Mouse (Mus musculus): ENCODE results near the gene Rbks.

Rbks gene

DNA sequence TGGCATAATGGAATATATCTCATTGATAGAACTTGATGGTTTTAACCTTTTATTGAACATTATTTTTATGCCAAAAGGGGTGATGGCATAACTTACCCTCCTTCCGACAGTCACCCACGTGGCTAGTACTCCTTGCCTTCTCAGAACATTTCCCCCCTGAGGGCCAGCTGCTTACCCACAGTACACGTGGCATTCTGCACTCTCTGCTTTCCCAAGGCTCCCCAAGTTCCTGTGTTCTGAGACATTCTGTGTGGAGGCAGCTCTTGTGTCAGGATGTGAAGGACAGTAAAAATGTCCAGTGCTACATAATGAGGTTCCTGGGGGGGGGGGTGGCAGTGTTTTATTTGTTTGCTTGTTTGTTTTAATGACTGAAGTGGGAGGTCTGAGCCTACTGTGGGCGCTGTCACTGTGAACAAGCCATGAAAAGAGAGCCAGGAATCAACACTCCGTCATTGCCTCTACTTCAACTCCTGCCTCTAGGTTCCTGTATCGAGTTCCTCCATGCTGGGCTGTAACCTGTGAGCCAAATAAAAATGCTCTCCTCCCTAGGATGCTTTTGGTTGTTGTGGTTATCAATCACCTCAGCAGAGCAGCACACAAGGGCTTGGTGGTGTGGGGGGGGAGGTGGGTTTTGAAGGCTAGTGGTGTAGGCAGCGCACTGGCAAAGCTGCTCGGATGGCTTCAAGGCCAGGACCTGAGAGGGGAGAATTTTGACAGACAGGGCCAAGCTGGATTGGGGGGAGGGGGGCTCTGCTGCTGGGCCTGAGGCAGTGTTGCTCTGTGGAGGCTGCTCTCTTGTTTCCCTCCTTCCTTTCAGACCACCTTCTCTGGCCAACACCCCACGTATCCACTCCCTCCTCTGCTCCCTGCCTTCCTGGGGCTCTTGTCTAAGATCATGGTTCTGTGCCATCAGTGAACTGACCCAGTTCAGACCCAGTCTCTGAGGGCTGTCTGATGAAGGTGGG is 69.6 kb downstream of the Rbks start:
- in situ Hi-C loops (cut with MboI, MseI) = no loop called here

DNA sequence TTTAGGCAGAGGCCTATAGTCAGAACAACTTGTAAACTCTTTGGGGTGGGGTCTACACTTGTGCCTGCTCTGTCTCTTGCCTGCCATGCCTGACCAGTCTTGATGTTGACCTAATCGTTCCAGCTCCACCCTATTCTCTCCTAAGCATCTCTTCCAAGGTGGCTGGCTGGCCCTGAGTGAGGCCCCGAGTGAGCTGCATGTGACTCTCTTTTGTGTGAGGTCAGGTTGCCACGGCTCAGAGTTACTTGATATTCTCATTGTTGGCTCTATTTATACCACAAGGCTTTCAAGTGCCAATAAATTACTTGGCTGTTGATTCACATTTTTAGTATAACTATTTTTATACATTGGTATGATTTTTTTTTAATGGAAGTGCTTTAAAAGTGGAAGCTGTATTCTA is 70.3 kb downstream of the Rbks start:
- in situ Hi-C loops (cut with MboI, MseI) = no loop called here

DNA sequence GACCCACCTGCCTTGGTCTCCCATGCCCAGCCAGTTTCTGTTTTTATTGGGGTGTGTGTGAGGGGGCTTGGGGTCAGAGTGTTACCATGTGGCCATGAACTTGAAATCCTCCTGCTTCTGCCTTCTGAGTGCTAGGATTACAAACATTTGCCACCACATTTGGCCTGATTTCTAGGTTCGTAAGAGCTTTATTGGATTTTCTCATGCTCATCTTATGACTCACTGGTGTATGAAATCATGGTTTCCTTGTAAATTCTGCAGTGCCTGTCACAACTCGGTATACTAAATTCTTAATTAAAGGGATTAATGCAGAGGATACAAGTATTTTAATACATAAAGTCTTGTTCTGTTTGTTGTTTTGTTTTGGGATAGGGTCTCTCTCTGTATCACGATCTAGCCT is 77.1 kb downstream of the Rbks start:
- in situ Hi-C loops (cut with MboI, MseI) = no loop called here

DNA sequence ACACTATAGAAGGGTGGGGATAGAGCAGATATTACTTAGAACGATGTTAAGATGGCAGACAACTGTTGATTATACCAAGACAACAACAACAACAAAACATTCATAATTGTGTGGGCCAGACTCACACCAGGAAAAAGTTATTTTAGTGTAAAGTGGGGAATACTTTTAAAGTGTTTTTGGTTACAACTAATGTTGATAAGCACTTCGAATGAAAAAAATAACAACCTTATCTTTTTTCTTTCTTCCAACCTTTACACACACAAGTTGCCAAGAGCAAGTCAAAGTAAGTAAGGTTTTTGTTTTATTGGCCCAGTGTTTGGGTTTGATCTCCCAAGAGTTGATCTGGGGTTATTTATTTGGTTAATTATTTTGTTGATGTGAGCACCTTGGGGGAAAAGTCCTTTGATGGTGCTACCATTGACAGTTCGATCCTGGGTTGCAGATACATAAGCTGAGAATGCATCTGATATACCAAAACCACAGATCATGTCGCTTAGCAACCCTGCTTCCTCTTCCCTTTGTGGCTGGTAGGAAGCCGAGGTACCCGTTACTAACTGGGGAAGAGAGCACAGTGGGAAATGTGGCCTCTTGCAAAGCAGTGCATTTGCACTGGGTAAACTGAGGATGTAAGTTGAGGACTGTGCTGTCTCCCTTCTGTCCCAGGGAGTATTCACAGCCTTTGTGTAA is 82.9 kb downstream of the Rbks start:
- in situ Hi-C loops (cut with MboI, MseI) = no loop called here

DNA sequence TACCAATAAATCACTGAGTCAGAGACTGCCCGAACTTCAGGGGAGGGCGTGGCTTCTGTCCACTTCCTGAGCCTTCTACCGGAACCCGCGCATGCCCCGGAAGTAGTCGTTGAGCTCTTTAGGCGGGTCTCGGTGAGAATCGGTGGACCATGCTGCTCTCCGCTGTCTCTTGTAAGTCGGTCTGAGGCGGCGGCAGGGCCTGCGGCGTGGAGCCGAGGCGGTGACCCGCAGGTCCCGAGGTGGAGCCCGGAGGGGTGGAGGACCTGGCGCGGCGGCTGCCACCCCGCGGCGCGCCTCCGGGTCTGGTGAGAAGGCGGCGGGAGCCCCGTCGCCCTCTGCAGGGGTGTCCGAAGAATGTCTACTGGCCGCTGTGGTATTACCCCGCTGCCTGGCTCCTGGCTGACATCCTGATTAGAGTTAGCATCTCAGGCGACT is 83.6 kb downstream of the Rbks start:
- in situ Hi-C loops (cut with MboI, MseI) = no loop called here

DNA sequence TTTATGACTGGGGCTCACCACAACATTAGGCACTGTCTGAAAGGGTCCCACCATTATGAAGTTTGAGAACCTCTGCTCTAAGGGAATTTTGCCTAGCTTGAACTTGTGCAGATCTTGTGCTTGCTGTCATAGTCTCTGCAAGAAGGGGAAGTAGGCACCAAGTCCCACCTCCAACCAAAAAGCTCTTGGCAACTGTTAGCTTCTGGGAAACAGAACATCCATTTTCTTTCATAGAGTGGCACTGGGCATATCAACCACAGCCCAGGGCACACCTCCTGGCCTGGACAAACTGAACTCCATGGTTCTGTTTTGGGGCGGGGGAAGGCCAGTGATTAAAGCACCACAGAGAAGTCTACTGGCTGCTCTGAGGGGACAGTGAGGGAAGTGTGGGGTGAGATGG is 86.2 kb downstream of the Rbks start:
- in situ Hi-C loops (cut with MboI, MseI) = no loop called here

DNA sequence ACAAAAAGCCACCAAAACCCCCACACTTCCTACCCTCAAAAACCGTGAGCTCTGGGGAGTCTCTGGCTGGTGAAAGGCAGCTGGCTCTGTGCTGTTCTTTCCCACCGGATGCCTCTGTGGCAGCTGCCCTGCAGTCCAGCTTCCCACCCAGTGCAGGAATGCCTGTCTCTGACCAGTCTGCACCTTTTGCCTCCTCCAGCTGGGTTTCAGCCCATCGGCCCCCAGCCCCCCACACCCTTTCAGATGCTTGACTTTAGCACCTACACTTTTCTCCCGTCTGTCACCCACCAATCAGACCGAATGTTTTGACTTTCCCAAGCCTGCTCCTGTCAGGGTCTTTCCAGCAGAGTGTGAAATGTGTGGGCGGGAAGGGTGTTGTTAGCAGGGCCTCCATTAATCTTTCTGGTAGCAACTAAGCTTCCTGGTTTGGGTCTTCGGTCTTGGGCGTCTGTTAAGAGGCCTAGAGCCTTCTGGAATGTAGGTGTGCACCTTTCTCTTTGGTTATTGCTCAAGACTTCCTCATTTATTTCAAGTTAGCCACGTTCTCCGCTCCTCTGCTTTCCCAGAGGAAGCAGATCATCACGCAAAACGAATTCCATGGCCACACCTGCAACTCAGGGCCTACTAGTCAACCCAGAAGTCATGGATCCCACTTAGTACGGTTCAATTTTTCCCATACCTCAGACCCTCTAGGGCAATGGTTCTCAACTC is 86.9 kb downstream of the Rbks start:
- in situ Hi-C loops (cut with MboI, MseI) = no loop called here

DNA sequence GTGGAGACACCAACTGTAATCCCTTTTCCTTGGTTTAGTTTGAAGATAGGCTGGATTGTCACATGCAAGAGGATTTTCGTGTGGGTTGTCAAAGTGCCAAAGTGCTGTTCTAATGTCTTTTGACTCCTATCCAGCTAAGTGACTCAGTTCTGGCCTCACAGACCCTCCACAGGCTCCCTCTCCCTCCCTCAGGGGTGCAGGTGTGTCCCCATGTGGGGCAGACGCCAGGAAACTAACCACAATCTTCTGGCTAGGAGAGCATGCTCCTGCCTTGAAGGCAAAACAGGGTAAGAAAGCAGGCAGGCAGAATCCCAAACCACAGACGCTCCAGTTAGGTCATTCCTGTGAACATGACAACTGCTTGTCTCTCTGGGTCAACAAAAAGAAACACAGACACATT is 91.3 kb downstream of the Rbks start:
- in situ Hi-C loops (cut with MboI, MseI) = no loop called here

DNA sequence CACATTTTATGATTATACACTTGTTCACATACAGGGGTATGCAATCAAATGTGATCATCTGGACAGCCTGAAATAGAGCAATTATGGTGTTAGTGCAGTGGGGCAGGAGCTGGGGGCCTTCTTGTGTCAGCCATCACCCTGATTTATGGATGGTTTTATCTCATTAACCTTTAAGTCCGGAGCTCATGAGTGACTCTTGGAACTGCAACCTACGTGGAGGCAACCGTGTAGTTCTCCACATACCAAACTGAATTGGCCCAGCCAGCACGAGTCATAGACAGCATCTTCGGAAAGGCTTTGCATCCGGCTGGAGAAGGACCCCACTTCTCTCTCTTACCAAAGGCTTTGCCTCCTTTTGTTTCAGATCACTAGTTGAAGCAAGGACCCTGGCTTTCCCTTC is 93.7 kb downstream of the Rbks start:
- in situ Hi-C loops (cut with MboI, MseI) = loop anchor here in 1 of 2 experiments (5.0 kb wide), 1 partner anchor 99 kb away; no protein-coding TSS in a partner anchor

DNA sequence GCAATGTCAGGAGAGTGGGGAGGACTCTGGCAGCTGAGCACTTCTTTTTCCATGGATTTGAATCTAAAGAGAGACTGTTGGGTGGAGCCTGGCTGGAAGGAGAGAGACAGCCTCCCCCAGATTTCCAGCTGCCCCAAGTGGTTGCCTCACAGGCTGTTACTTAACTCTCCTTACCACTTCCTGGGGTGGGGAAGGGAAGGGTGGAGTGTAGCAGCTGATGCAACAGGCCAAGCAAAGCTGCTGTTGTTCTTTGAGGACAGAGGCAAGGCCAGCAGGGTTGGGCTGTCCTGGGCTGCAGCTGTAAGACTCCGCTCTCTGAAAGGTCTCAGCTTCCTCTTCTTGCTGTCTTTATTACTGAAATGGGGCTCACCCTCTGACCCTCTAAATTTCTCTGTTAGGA is 95.0 kb downstream of the Rbks start:
- in situ Hi-C loops (cut with MboI, MseI) = loop anchor here in 1 of 2 experiments (5.0 kb wide), 1 partner anchor 100 kb away; no protein-coding TSS in a partner anchor

DNA sequence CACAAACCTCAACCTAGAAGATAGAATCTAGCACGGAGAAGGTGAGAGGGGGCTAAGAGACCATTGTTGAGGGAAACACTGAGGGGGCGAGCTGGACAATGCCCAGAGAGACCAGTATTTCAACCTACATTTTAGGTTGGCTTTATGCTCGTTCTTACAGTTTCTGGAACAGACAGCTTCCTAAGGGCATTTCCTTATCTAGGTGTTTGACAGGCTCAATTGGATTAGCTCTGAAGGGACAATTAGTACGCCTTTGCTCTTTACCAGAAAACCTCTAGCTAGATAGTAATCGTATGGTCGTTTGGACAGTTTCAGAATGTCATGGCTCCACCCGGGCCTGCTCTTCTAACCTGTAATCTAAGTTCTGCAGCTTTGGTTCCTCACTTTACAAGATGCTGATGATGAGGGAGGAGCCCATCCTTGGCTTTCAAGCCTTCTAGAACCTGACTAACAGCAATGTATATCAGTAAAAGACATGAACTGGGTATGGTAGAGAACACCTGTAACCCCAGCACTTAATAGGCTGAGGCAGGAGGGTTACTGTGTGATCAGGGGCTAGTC is 96.2 kb downstream of the Rbks start:
- in situ Hi-C loops (cut with MboI, MseI) = loop anchor here in 1 of 2 experiments (5.0 kb wide), 1 partner anchor 101 kb away; no protein-coding TSS in a partner anchor

DNA sequence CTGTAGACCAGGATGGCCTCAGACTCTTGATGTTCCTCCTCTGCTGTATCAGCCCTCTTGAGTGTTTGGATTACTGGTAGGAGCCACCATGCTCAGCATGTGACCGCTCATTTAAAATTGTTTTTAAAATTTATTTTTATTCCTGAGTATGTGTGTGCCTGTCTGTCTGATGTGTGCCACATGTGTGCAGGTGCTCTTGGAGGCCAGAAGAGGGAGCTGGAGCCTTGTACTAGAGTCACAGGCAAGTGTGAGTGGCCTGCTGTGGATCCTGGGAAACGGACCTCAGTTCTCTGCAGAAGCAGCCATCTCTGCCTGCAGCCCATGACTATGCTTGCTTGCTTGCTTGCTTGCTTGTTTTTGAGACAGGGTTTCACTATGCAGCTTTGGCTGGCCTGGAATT is 98.3 kb downstream of the Rbks start:
- in situ Hi-C loops (cut with MboI, MseI) = no loop called here

DNA sequence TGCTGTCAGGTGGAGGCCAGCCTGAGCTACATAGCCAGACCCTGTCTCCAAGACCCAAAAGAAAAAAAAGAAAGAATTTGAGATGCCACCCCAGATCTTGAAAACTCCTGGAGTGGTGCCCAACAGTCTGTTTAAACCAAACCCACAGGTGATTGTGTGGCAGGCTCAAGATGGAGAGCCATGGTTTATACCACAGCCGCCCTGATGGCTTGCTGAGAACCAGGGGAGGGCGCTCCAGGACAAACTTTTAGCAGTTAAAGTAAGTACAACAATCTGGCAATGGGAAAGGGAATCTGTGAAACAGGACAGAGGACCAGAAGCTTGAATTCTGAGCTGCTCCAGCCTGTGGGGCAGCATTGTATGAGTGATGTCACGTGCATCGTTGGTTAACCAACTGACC is 98.8 kb downstream of the Rbks start:
- in situ Hi-C loops (cut with MboI, MseI) = no loop called here

DNA sequence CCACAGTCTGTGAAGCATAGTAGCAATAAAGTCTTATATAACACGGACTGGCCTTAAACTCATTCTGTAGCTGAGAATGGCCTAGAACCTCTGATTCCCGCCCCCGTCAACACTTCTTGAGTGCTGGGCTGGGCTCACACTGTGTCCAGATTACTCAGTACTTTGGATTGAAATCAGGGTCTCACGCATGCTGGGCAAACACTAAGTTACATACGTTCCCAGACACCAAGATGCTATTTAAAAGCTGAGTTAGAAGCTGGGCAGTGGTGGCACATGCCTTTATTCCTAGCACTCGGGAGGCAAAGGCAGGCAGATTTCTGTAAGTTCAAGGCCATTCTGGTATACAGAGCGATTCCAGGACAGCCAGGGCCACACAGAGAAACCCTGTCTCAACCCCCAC is 99.3 kb downstream of the Rbks start:
- in situ Hi-C loops (cut with MboI, MseI) = no loop called here

DNA sequence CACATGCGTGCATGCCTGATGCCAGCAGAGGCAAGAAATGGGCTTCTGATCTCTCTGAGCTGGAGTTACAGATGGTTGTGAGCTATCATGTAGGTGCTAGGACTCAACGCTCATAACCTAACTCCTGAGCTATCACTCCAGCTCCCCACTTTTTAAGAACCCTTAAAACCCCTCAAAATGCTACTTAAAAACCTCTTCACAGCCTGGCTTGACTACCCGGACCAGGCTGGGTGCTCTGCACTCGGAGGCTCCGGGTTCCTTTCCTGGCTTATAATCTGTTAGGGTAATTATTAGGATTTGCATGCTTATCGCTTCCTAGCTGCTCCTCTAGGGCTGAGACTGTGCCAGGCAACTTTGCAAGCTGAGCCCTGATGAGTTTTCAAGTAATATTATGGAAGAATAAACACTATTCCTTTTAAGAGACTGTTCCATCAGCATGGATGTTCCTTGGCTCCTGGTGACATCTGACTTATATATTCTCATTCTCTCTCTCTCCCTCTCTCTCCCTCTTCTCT is 99.9 kb downstream of the Rbks start:
- in situ Hi-C loops (cut with MboI, MseI) = no loop called here

DNA sequence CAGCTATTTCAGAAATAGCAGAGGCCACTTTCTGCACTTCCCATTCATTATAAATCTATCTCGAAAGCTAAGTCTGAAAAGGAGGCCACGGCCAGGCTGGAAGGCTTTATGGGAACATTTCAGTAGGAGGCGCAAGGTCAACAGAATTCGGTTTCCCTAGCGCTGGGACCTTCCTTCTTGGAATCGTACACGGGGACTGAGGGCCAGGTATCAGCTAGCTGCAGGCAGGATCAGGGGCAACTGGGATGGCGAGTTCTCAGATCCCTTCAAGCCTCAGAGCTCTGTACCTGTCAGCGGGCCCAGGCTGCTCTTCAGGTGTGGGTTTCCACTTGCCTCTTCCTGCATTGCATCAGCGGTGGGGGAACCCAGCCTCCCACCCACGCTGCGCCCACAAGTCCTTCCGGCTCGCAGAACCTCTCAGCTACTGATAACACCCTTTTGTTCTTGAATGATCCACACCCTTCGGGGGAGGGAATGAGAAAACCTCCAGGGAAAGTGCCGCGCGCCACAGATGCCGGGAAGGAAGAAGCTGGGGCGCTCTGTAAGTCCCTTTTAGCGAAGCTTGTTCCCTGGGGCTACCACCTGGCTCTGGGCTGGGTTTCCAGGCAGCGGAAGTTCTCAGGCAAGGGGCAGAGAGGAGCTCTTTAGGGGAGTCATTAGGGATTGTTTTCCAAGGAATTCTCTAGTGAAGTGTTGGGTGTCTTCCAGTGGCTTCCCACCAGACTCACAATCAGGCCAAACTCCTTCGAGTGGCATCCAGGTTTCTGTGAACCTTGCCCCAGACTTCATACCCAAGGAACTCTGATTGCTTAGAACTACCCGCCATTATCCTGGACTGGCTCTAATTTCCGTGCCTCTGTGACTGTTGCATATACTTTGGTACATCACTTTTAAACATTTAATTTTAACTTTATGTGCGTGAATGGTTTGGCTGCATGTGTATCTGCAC is 100.7 kb downstream of the Rbks start, which contains the start of gene Mrpl33:
TSS of gene Mrpl33 (plus strand) at position 455 of the 949 bp plus-strand sequence.
- in situ Hi-C loops (cut with MboI, MseI) = no loop called here

DNA sequence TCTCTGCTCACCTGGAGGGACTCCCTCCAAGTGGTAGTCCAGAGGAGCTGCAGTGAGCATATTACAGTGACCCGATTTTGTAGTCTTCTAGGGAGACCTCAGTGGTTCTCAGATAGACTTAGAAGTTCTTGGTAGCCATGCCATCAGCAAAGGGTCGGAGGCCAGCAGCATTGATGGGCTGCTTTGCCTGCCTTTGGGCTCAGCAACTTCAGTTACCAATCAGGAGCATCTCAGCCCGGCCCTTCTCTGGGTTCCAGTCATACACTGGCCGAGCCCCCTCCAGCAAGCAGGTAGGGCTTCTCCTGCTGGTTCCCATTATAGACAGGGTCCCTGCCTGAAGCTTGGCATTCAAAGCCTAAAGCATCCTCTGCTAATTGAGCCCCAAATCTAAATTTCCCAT is 101.6 kb downstream of the Rbks start:
- in situ Hi-C loops (cut with MboI, MseI) = no loop called here

DNA sequence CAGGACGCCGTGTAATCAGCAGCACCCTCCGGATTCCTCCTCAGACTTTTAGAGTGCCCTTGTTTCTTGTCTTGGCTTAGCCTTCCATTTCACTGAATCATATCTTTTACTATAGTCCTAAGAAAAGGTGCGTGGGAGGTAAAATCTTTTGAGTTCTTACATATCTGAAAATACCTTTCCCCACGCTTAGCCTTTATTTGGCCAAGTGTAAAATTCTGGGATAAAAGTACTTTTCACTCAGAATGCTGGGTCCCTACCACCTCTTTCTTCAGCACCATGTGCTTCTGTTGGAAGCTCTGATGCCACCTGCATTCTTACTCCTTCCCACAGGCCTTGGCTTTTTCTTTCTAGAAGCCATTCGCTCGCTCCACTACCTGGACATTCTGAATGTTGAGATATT is 106.3 kb downstream of the Rbks start:
- in situ Hi-C loops (cut with MboI, MseI) = no loop called here

DNA sequence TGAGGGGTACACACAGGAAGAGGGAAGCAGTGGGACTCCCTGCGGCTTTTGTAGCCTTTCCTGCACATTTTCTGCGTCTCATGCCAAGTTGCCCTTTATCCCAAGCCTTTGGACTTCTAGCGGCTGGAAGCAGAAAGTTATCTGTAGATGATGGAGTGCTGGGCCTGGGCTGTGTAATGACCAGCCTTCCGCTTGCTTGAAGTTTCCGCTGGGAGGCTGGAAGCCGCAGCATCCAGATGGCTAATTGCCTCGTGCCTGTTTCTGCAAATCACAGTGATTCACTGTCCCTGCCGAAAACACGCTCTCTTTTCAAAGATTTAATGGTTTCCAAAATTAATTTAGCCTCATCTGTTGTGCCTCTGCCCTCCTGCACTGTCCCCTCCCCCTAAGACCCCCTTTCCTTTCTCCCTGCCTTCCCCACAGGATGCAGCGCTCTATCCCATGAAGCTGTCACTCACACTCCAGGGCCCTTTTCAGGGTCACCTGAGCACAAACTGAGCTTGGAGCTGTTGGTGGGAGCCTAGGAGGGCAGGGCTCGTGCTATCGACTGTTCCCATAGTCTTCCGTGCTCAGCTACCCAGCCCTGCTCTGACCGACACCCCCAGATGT is 107.6 kb downstream of the Rbks start:
- in situ Hi-C loops (cut with MboI, MseI) = loop anchor here (10.0 kb wide), 2 partner anchors 105 to 555 kb away; partner anchors contain the start of genes Babam2 (in 1 of the 2) and Rbks (in 1 of the 2)

All from T-helper 17 cell (primary cell).